Mouse (Mus musculus): Measurements from ENCODE around the gene Hdac9.

The Hdac9 gene

DNA sequence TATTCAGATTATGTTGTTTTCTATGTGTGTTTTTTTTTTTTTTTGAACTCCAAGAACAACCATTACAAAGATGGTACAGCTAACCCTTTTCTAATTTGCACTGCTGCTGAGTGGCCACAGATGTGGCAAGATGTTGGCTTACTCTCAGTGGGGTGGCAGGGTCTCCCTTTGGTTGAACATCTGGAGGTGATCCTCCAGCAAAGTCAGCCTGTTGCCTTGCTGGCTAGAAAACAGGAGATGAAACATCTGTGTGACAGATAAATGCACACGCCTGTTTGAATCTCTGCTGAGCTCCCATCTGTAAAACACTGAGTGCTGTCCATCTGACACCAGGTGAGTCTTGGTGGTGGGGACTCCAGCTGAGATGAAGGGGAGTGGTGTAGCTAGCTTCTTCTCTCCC is 537.2 kb downstream of the Hdac9 start:
- in situ Hi-C loops (cut with MboI, MseI): no loop called here

GRCm38 (mm10) chr12:34378637-34379036 is 538.3 kb downstream of the Hdac9 start:
- in situ Hi-C loops (cut with MboI, MseI): no loop called here

GRCm38 (mm10) chr12:34351906-34352305 is 565.0 kb downstream of the Hdac9 start:
- in situ Hi-C loops (cut with MboI, MseI): no loop called here

GRCm38 (mm10) chr12:34347529-34347928 is 569.4 kb downstream of the Hdac9 start:
- in situ Hi-C loops (cut with MboI, MseI): no loop called here

DNA sequence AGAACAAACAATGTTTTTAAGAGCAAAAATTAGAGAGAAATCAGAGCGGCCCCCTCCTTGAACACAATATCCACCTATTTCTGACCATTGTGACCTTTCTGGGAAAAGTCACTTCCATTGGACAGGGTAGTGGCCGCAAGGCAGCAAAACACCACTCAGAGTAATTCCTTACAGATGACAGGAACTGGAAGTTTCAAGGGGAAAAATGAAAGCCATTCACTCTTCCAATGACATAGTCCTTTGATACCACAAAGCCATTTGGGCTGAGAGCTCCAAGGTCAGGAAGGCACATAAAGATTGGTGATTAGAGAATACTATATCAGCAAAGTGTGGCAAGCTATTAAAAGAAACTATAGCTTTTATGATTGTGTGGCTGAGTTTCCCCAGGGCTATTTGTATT is 574.1 kb downstream of the Hdac9 start:
- in situ Hi-C loops (cut with MboI, MseI): no loop called here

DNA sequence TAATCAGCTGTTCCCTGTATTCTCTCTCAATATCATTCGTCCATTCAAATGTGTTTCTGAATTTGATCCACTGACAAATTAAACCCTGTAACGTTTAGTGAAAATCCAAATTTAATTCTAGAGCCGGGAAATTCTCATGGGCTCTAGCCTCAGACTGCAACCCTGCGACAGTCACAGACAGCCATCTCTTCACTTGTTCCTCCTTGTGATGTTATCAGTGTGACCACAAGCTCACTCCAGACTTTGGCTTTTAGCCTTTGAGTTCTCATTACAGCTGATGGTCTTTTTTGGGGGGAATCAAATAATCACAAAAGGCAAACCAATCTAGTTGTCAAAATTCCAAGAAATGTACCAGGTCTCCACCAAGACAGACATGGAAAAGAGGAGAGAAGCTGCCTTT is 578.0 kb downstream of the Hdac9 start:
- in situ Hi-C loops (cut with MboI, MseI): no loop called here

DNA sequence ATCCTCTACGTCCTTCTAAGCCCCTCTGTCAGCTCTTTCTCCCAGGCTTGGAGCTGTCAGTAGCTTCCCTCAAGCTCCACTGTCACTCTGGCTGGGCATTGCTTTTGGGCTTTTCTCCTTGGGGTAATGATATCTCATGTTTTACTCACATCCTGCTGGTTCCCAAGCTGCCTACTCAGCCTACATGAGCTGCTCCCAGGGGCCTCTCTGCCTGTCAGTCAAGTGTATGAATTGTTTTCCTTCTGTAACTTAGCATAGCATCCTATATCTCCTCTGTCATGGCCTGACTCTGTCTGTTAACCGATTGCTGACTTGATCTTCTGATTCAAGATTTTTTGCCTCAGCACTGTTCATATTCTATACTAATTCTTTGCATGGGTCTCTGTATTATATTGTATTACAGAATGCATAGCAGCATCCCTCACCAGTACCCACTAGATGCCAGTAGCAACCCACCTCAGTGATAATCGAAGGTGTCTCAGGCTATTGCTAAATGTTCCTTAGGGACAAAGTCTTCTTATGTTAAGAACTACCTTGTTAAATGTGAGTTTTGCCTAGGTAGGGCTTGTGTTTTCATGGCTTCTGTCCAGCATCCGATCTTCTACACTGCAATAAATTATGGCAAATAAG is 582.3 kb downstream of the Hdac9 start:
- in situ Hi-C loops (cut with MboI, MseI): no loop called here

GRCm38 (mm10) chr12:34332884-34333283 is 584.0 kb downstream of the Hdac9 start:
- in situ Hi-C loops (cut with MboI, MseI): no loop called here

- in situ Hi-C loops (cut with MboI, MseI): no loop called here
Observed at GRCm38 (mm10) chr12:34327111-34327510, 589.8 kb downstream of the Hdac9 start.

DNA sequence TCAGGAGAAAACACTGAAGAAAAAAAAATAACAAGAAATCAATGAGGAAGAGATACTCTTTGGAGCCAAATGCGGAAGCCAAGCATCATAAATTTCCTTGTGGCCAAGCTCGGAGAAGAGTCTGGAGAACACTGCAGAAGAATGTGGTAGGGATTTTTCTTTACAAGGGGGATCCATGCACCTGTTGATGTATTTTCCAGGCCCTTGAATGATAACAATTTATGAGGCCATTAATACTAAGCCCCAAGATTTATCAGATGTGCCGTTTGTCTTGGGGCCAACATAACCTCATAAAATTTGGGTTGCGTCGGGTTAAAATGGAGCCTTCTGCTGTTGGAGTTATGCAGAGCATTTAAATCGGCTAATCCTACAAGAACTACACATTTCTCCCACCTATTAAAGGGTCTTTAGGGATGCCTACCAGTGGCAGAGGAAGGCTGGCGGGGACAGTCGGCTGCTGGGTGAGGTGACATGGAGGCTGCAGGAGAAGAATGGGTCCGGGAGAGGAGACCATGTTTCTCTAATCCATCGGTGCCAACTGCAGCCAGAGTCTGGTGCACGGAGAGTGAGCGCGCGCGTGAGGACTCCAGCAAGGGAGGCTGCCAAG is 604.7 kb downstream of the Hdac9 start:
- in situ Hi-C loops (cut with MboI, MseI): no loop called here

- in situ Hi-C loops (cut with MboI, MseI): no loop called here
Observed at GRCm38 (mm10) chr12:34305453-34305852, 611.4 kb downstream of the Hdac9 start.

- in situ Hi-C loops (cut with MboI, MseI): loop anchor here (10.0 kb wide), 1 partner anchor 488 kb away; no protein-coding TSS in a partner anchor
Observed at GRCm38 (mm10) chr12:34292346-34292745, 624.5 kb downstream of the Hdac9 start.

DNA sequence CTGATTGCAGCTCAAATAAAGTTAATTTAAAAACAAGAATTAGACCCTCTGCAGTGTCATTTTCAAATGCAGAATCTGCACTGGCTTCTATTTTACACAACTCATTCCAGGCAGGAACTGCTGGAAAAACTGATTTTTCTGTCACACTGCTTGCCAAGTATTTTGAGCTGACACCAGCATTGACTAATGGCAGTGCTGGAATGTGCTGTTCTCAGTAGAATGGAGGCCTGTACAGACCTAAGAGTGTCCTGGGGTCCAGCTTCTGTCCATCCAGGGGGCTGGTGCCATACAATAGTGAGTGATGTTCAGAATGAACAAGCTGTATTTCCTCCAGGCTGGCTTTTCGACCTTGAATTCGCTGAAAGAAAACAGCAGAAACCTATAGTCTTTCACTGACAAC is 629.7 kb downstream of the Hdac9 start:
- in situ Hi-C loops (cut with MboI, MseI): no loop called here

DNA sequence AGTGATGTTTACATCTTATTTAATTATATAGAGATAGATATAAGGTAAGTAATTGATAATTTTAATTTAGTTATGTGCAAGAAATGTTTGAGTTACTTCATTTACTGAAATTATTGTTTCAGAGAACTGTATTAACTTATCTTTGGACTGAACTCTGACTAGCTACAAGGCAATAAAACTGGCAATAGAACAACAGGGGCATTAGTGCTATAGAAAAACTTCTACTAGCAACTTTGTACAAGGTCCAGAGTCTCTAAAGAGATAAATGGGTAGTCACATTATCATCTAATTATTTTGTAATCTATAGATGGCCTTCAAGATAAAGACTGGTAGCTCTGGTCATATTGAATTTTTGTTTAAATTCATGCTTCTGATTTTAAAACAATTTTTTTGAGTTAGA is 632.0 kb downstream of the Hdac9 start:
- in situ Hi-C loops (cut with MboI, MseI): no loop called here

DNA sequence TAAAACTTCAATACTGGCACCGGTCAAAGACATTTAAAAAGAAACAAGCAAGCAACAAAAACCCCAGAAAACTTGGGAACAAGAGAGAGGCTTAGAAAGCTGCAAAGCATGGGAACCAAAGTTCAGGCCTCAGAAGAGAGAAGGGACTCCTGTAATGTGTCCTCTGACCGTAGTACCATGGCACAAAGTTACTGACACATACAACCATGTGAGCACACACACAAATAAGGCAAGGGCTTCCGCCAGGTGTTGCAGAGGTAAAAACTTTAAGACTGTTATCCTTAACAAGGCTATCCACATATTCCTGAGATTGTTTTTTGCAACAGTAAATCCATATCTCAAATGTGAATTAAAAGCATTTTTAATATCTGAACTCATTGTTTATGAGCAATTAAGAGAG is 632.5 kb downstream of the Hdac9 start:
- in situ Hi-C loops (cut with MboI, MseI): no loop called here

- in situ Hi-C loops (cut with MboI, MseI): no loop called here
Observed at GRCm38 (mm10) chr12:34278822-34279221, 638.1 kb downstream of the Hdac9 start.

GRCm38 (mm10) chr12:34273816-34274215 is 643.1 kb downstream of the Hdac9 start:
- in situ Hi-C loops (cut with MboI, MseI): no loop called here

GRCm38 (mm10) chr12:34270096-34270495 is 646.8 kb downstream of the Hdac9 start:
- in situ Hi-C loops (cut with MboI, MseI): no loop called here

DNA sequence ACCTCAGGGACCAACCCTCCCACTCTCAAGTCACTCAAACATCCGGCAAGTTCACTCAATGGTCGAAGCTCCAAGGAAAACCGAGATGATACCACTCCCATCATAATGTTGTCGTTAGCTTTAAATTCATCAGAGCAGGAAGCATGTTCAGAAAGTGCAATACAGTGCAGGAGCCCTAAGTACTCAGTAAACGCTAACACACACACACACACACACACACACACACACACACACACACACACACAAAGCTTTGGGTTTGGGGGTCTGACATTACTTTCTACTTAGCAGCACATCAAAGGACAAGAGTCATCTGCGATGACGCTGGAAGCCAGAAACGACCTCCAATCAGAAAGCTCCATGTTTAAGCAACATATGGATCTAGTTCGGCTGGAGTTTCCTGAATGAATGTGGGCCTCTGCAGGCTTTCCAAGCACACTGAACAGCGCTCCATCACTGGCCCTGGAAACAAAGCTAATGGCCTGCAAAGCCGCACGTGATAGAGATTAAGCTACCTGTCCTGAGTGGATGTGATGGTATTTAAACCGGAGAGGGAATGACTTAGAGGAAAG is 647.3 kb downstream of the Hdac9 start:
- in situ Hi-C loops (cut with MboI, MseI): no loop called here

DNA sequence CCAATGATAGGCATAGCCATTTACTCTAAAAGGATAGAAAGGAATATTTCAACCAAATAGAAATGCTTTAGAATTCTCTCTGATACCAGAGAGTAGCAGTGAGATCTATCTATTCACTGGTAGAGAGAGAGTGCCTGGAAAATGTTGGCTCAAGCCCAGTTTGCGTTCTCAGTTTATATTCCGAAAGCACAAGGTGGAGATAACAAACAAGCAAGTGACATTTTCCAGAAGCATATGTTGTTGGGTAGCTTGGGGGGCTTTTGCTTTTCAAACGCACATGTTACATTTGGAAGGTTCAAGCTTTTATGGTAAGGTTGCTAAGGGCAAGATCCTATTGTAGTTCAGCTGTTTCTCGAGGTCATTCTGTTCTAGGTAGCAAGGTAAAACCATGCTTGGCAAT is 657.2 kb downstream of the Hdac9 start:
- in situ Hi-C loops (cut with MboI, MseI): no loop called here

- in situ Hi-C loops (cut with MboI, MseI): no loop called here
Observed at GRCm38 (mm10) chr12:34249160-34249559, 667.7 kb downstream of the Hdac9 start.

DNA sequence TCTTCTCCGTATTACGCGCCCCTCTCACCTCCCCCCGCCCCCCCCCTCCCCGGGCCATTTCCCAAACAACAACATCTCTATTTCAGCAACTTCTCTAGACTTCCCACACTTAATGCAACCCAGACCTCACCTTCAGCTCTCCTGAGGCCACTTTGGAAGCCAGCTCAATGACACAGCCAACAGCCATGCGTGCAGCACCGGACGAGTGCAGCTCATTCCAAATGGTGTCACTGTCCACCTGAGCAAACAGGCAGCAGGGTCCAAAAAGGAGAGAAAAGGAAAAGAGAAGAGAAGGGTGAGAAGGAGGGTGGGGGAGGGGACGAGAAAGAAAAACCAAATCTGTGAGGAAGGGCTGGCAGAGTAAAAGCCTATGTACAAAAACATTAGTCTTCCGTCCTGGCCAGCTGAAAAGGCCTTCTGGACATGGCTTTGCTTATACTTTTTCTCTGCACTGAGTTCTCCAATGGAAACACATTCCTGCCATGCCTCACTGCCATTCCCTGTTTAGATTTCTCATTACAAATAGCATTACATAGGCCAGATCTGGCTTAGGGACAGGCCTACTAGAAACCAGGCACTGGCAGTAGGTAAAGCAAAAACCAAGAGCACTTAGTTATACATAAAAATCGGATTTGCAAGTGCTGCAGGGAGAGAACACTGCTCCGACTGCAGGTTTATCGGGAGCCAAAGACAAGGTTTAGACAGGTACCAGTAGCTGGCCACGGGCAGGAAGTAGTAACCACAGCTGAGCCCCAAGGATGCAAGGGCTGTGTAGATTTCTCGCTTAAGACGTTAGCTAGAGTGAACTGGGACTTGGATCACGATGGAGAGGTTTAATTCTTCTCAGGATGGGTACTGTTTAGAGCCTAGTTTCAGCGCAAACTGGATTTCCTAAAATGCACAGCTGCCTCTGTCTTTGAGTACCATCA is 668.4 kb downstream of the Hdac9 start:
- in situ Hi-C loops (cut with MboI, MseI): no loop called here
